Mouse (Mus musculus) spleen, adult 2 months (tissue): ENCODE data around the gene Cdh16.

Experiments
- CTCF ChIP-seq: fragments of 200-500 bp; IDR thresholded peaks from 2 replicates; pipeline ENCODE4 v1.5.1; 2011; ENCODE audit warnings: mild to moderate bottlenecking, inconsistent platforms; ENCODE audit not compliant: insufficient read depth, insufficient read length, insufficient replicate concordance; ENCODE audit errors: extremely low read depth
- POLR2A ChIP-seq: fragments of 200-500 bp; IDR thresholded peaks from 2 replicates; pipeline ENCODE4 v1.6.1; 2011; ENCODE audit warnings: low read depth, low read length, inconsistent platforms

- TF ChIP-seq CTCF (no peak), POLR2A (no peak)
Observed at GRCm38 (mm10) chr8:104620765-104621164, 3.4 kb downstream of the Cdh16 start.
